Mouse (Mus musculus) brown adipose tissue, adult 24 weeks (tissue): ENCODE data around the gene Lrrc3c. TPM values are rescaled to one million over a fixed set of nuclear protein-coding genes. Genes with fewer than 3 reads are reported as not detected.

Experiments
- H3K27ac ChIP-seq: fragments of 200-500 bp; replicated peaks from 2 replicates; pipeline ENCODE4 v1.5.1; 2012; ENCODE audit warnings: low read depth, mild to moderate bottlenecking, low read length
- H3K4me1 ChIP-seq: fragments of 200-500 bp; 2 replicates; pipeline ENCODE4 v1.6.1; 2012; ENCODE audit warnings: low read length, mixed read lengths; ENCODE audit not compliant: control insufficient read depth, insufficient read depth, insufficient read length
- H3K4me3 ChIP-seq: fragments of 200-500 bp; 2 replicates; pipeline ENCODE4 v1.5.1; 2012; ENCODE audit warnings: low read depth, mild to moderate bottlenecking, low read length, moderate library complexity; ENCODE audit not compliant: insufficient read depth
- polyA plus RNA-seq: library from polyadenylated mRNA; stranded (reverse); fragments of >200 nt; gene quantifications from 2 replicates; pipeline ENCODE4 v1.2.4, GENCODE M21; 2012; ENCODE audit not compliant: missing spikeins, insufficient read depth, insufficient read length

Lrrc3c gene
- polyA plus RNA-seq, 1 experiment: not detected

DNA sequence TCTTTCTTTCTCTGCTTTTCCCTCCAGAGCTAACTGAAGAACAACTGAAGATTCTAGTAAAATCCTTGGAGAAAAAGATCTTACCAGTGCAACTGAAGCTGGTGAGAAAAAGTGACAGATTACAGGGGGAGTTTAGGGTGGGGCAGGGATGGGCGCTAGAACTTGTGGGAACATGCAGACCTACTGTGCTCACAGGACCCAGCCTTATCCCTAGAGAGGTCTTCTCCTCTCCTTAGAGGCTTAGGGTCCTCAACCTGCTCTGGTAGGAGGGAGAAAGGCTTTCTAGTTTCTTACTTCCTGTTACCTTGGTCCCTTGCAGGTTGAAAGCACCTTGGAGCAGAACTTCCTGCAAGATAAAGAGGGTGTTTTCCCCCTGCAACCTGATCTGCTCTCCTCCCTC, 39.4 kb downstream of the Lrrc3c start:
- no peak overlapping the region for H3K27ac ChIP-seq

GRCm38 (mm10) chr11:98640091-98640490, 42.0 kb downstream of the Lrrc3c start:
- Histone ChIP-seq H3K4me3 (no peak overlapping the region), H3K4me1 (no peaks in the 10 kb centered on the region), H3K27ac (no peak overlapping the region)

More for the DNA sequence above, 39.4 kb downstream of the Lrrc3c start:
- no peaks in the 10 kb centered on the region for H3K4me1 ChIP-seq
- H3K4me3 ChIP-seq: no peak overlapping the region

DNA sequence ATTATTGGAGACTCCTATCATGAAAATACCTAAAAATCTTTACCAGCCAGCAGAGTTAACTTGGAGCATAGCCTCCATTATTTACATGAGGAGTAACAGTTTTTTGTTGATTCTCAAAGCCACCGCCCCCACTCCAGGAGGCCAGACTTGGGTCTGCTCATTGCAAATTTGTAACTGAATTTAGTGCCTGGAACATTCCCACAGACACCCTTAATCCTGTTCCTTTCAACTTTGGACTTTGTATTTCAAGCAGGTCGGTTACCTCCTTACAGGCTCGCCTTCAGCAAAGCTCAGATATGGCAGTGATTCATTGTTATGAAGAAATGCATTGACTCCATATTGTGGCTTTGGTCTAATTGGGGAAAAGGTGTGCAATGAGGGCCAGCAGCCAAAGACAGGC, 46.7 kb downstream of the Lrrc3c start:
- H3K4me3 ChIP-seq: no peak overlapping the region
- H3K27ac ChIP-seq: no peak overlapping the region

GRCm38 (mm10) chr11:98645946-98646345, 47.9 kb downstream of the Lrrc3c start:
- Histone ChIP-seq H3K4me3 (no peak overlapping the region), H3K4me1 (no peaks in the 10 kb centered on the region), H3K27ac (no peak overlapping the region)

More for the DNA sequence above, 46.7 kb downstream of the Lrrc3c start:
- no peaks in the 10 kb centered on the region for H3K4me1 ChIP-seq

DNA sequence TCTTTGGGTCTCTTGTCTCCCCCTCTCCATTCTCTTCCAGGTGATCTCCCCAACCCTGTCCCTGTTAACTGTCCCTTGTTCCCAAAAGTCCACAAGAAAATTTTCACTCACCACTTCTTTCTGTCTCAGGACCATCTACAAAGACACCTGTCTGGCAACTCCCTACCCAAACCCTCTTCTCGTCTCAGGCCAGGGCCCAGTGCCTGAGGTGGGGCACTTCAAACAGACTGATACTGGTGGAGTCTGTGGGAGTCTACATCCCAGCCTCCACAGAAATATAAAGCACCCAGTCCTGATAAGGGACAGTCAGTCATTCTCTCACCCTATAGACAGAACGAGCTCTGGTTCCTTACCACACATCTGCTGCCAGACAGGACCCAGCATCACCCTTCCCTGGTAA, 48.4 kb downstream of the Lrrc3c start, which contains the start of gene Gsdma2:
Gene Gsdma2 (plus strand): TSS at position 301 of the 400 bp plus-strand sequence.
- Histone ChIP-seq H3K4me1 (no peaks in the 10 kb centered on the region), H3K4me3 (no peak within 1 kb of the TSS), H3K27ac (no peak within 1 kb of the TSS)

Other genes starting within 250 kb of the Lrrc3c start
- not detected in 2 replicates for gene Ppp1r1b, start 249.9 kb upstream of the Lrrc3c start, polyA plus RNA-seq
- 5.3 and 8.1 TPM in 2 replicates for gene Stard3, start 239.9 kb upstream of the Lrrc3c start, polyA plus RNA-seq
- 41.6 and 83.6 TPM in 2 replicates for gene Tcap, start 214.5 kb upstream of the Lrrc3c start, polyA plus RNA-seq
- not detected in 2 replicates for gene Pnmt, start 211.8 kb upstream of the Lrrc3c start, polyA plus RNA-seq
- 2.1 and 2.4 TPM in 2 replicates for gene Pgap3, start 197.8 kb upstream of the Lrrc3c start, polyA plus RNA-seq
- 0.50 and 1.9 TPM in 2 replicates for gene Erbb2, start 185.8 kb upstream of the Lrrc3c start, polyA plus RNA-seq
- gene Mien1, start 159.3 kb upstream of the Lrrc3c start, polyA plus RNA-seq: 98.2 and 141 TPM in 2 replicates
- gene Grb7, start 151.9 kb upstream of the Lrrc3c start, polyA plus RNA-seq: 0.59 and 1.0 TPM in 2 replicates
- not detected in 2 replicates for gene Ikzf3, start 52.3 kb upstream of the Lrrc3c start, polyA plus RNA-seq
- 2.2 and 2.3 TPM in 2 replicates for gene Zpbp2, start 47.2 kb upstream of the Lrrc3c start, polyA plus RNA-seq
- 276 and 329 TPM in 2 replicates for gene Ormdl3, start 10.9 kb upstream of the Lrrc3c start, polyA plus RNA-seq
- gene Gm12355, start 27.4 kb downstream of the Lrrc3c start, polyA plus RNA-seq: 5.2 and 8.8 TPM in 2 replicates
- gene Gsdma3, start 28.1 kb downstream of the Lrrc3c start, polyA plus RNA-seq: not detected in 2 replicates
- gene Gsdma2, start 48.5 kb downstream of the Lrrc3c start, polyA plus RNA-seq: not detected in 2 replicates
- gene Gsdma, start 66.1 kb downstream of the Lrrc3c start, polyA plus RNA-seq: not detected in 2 replicates
- 73.1 and 84.4 TPM in 2 replicates for gene Psmd3, start 84.3 kb downstream of the Lrrc3c start, polyA plus RNA-seq
- not detected in 2 replicates for gene Csf3, start 103.0 kb downstream of the Lrrc3c start, polyA plus RNA-seq
- 18.4 and 24.7 TPM in 2 replicates for gene Med24, start 131.1 kb downstream of the Lrrc3c start, polyA plus RNA-seq
- 64.4 and 82.3 TPM in 2 replicates for gene Thra, start 142.3 kb downstream of the Lrrc3c start, polyA plus RNA-seq
- 78.3 and 90.9 TPM in 2 replicates for gene Nr1d1, start 177.0 kb downstream of the Lrrc3c start, polyA plus RNA-seq
- gene Msl1, start 197.2 kb downstream of the Lrrc3c start, polyA plus RNA-seq: 36.3 and 40.8 TPM in 2 replicates
- 9.2 and 16.9 TPM in 2 replicates for gene Casc3, start 206.6 kb downstream of the Lrrc3c start, polyA plus RNA-seq
- gene Rapgefl1, start 238.5 kb downstream of the Lrrc3c start, polyA plus RNA-seq: 0.40 TPM in 1 of 2 replicates, not detected in the other